Mouse (Mus musculus) megakaryocyte, embryonic 14.5 days (primary cell): Measurements from ENCODE around the gene Trmt112.

Experiments
- FLI1 ChIP-seq: IDR thresholded peaks from 2 replicates; pipeline ENCODE4 v1.6.1; 2012; ENCODE audit warnings: low read length, inconsistent platforms, mixed read lengths
- GATA1 ChIP-seq: IDR thresholded peaks from 3 replicates; pipeline ENCODE4 v1.6.1; 2012; ENCODE audit warnings: mixed read lengths, low read length, inconsistent platforms, borderline replicate concordance

GRCm38 (mm10) chr19:6876799-6877198 lies 32.7 kb upstream of the Trmt112 start:
- TF ChIP-seq GATA1 (no peak), FLI1 (no peak)
